Mouse (Mus musculus) G1E (cell line): Measurements from ENCODE around the gene C87436.

Experiments
- CTCF ChIP-seq: IDR thresholded peaks from 2 replicates; pipeline ENCODE4 v1.5.1; 2012; ENCODE audit warnings: low read depth, low read length, inconsistent platforms, mixed read lengths
- GATA1 ChIP-seq: IDR thresholded peaks from 2 replicates; pipeline ENCODE4 v1.6.1; 2012; ENCODE audit warnings: borderline replicate concordance, low read length, inconsistent platforms, mixed read lengths
- GATA2 ChIP-seq: IDR thresholded peaks from 2 replicates; pipeline ENCODE4 v1.6.1; 2012; ENCODE audit warnings: low read depth, low read length, inconsistent platforms, borderline replicate concordance
- POLR2AphosphoS5 ChIP-seq: IDR thresholded peaks from 2 replicates; pipeline ENCODE4 v1.6.1; 2012; ENCODE audit warnings: low read depth, low read length, inconsistent platforms; ENCODE audit not compliant: insufficient replicate concordance
- TAL1 ChIP-seq: conservative IDR thresholded peaks from 2 replicates; pipeline ENCODE4 v1.6.1; 2012; ENCODE audit warnings: low read depth, low read length, inconsistent platforms, mixed read lengths

- TF ChIP-seq CTCF: no peak
- no peak for TF ChIP-seq TAL1
- TF ChIP-seq POLR2AphosphoS5: no peak
- no peak for TF ChIP-seq GATA1
- no peak for TF ChIP-seq GATA2
Observed at GRCm38 (mm10) chr6:86516021-86516420, 77.8 kb downstream of the C87436 start.
